Comparison of ENCODE assay signal across 10 mouse cellular contexts in the genomic region with DNA sequence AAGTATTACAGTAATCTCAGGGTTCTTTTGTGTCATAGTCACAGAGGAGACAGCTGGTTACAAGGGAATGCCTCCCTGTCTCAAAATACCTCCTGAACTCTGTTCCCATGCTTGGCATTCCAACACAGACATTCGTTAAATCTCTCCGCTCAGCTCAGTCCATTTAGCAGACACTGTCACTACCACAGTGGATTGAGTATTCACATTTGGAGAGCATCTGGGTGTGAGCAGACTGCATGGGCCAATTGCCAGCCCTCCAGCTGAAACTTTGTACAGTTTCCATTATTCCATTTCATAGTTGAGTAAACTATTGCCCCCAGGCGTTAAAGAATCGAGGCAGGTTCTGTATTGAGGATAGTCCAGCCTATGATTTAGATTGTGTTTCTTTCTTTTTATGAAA.
DNase-seq lines count a peak whose midpoint lies in the region; ATAC-seq lines count a peak whose summit lies in the region.
"Had no signal": no experiment of that assay in that cellular context is flagged by ENCODE, and none has a peak within 500 bp of the region (broad histone marks: within the 10 kb centered on the region; RNA-seq: fewer than 3 reads in every experiment).

No protein-coding gene starts in this region.

- H3K27me3 ChIP-seq in heart, embryonic 10.5 days (ENCODE audit: insufficient read depth, poor library complexity, severe bottlenecking) = no peaks in the 10 kb centered on the region
- no peaks in the 10 kb centered on the region for H3K27me3 ChIP-seq in neural tube, embryonic 13.5 days
- no peaks in the 10 kb centered on the region for H3K27me3 ChIP-seq in neural tube, embryonic 15.5 days (replicated peaks)
- H3K27me3 ChIP-seq: megakaryocyte, embryonic 14.5 days had no signal

- H3K36me3 ChIP-seq in heart, embryonic 10.5 days = no peaks in the 10 kb centered on the region
- H3K36me3 ChIP-seq in neural tube, embryonic 13.5 days = no peaks in the 10 kb centered on the region
- H3K36me3 ChIP-seq in neural tube, embryonic 15.5 days = no peaks in the 10 kb centered on the region

- H3K9ac ChIP-seq in neural tube, embryonic 13.5 days = no peak overlapping the region
- no peak overlapping the region for H3K9ac ChIP-seq in neural tube, embryonic 15.5 days (replicated peaks)

- no peak overlapping the region for H3K4me3 ChIP-seq in heart, embryonic 10.5 days
- H3K4me3 ChIP-seq in neural tube, embryonic 13.5 days = no peak overlapping the region
- H3K4me3 ChIP-seq in neural tube, embryonic 15.5 days (replicated peaks) = no peak overlapping the region
- H3K4me3 ChIP-seq: megakaryocyte, embryonic 14.5 days had no signal

- H3K4me1 ChIP-seq in heart, embryonic 10.5 days = peaks cover 3% of the 10 kb centered on the region; the same call in 1 of the 2 replicates
- H3K4me1 ChIP-seq in neural tube, embryonic 13.5 days (replicated peaks) = peaks cover 19% of the 10 kb centered on the region
- H3K4me1 ChIP-seq in neural tube, embryonic 15.5 days = peaks cover 10% of the 10 kb centered on the region
- H3K4me1 ChIP-seq: megakaryocyte, embryonic 14.5 days had no signal

- peak; percentile 69; the same call in 1 of the 2 replicates for ATAC-seq in neural tube, embryonic 13.5 days (ENCODE audit: low read depth)
- ATAC-seq in neural tube, embryonic 15.5 days (ENCODE audit: low FRiP score) = peak; percentile 70; the same call in 1 of the 2 replicates
- ATAC-seq: intestine, embryonic 16.5 days had no signal

- H3K4me2 ChIP-seq in neural tube, embryonic 13.5 days = no peak overlapping the region
- no peak overlapping the region for H3K4me2 ChIP-seq in neural tube, embryonic 15.5 days

- 57% methylated on average over 4 of the region's 4 CpGs for WGBS in heart, embryonic 10.5 days
- 41% methylated on average over 4 of the region's 4 CpGs for WGBS in neural tube, embryonic 13.5 days
- 40% methylated on average over 4 of the region's 4 CpGs for WGBS in neural tube, embryonic 15.5 days

- no peak overlapping the region for H3K27ac ChIP-seq in heart, embryonic 10.5 days
- no peak overlapping the region for H3K27ac ChIP-seq in neural tube, embryonic 13.5 days (replicated peaks)
- no peak overlapping the region for H3K27ac ChIP-seq in neural tube, embryonic 15.5 days (replicated peaks)

- DNase-seq in heart, adult 9 months (ENCODE audit: low spot score in 2 of 2) = peak; percentile 5 to 27
- DNase-seq in heart, embryonic 10.5 days (ENCODE audit: low spot score) = no peak
- no peak for DNase-seq in neural tube, embryonic 10.5 days (ENCODE audit: extremely low spot score, low spot score)
- peak; percentile 43 for DNase-seq in kidney, postnatal 14 days
- no peak for DNase-seq in right cerebral cortex, adult 18-20 months
- DNase-seq in ovary, postnatal 10 days (ENCODE audit: low spot score) = no peak

- no peaks in the 10 kb centered on the region for H3K9me3 ChIP-seq in heart, embryonic 10.5 days
- H3K9me3 ChIP-seq in neural tube, embryonic 13.5 days = no peaks in the 10 kb centered on the region
- H3K9me3 ChIP-seq in neural tube, embryonic 15.5 days (replicated peaks) = no peaks in the 10 kb centered on the region
- H3K9me3 ChIP-seq: megakaryocyte, embryonic 14.5 days had no signal

Comparison
In these comparisons a context has a peak if more than half of its experiments do, and no peak if none do; other contexts are left out.
1. DNase-seq: peak in heart, adult 9 months (2 of 2) and kidney, postnatal 14 days (single experiment); none in heart, embryonic 10.5 days (single experiment), neural tube, embryonic 10.5 days (single experiment), right cerebral cortex, adult 18-20 months (single experiment) and ovary, postnatal 10 days (single experiment).